Mouse (Mus musculus): ENCODE measurements at regions not wholly inside any gene's neighbourhood (a gene's known extent, or its start where the extent isn't known, plus 50 kb on each side); places are given as distances from the start of the nearest gene placed in this dataset.

DNA sequence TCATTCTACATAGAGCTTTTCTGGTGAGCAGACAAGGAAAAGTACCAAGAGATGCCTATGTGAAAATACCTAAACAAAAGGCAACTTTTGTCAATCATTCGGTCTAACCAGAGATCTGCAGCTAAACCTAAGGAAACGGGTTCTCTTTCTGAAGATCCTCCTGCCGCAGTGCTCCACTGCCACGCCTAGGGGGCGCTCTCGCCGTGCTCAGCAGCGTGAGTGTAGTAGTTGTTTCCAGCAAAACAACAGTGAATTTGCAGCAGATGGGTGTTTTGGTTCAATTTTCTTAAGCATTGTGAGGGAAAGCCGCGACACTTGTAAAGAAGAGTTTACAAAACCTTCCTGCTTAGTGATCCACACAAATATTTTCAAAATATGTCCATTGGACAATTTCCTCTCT is 331.4 kb upstream of the Onecut1 start:
- WGBS: 13% methylated on average over 10 of the region's 10 CpGs
- no peaks in the 10 kb centered on the region for H3K9me3 ChIP-seq
- H3K4me1 ChIP-seq: no peaks in the 10 kb centered on the region
- no peak overlapping the region for H3K27ac ChIP-seq
- no peaks in the 10 kb centered on the region for H3K36me3 ChIP-seq
- DNase-seq (ENCODE audit: low spot score): no peak
- H3K27me3 ChIP-seq (ENCODE audit: insufficient read depth, poor library complexity, severe bottlenecking): no peaks in the 10 kb centered on the region
- no peak overlapping the region for H3K4me3 ChIP-seq

DNA sequence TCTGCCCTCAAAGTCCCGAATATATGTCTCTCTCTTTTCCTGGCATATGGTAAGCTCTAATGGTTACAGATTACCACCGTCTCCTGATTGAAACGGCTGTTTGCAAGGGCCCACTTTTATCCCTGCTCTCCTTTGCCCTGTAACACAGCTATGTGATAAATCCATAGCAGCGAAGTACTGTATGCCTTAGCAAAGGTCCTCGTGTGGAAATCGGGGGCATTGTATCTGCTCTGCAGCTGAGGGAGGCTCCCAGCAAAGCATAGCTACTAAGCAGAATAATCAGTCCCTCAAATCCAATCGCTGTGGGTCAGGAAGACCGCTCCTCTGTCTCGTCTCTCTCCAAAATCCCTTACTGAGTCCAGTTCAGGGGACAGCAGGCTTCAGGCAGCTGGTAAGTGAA is 331.0 kb upstream of the Onecut1 start:
- H3K9me3 ChIP-seq: no peaks in the 10 kb centered on the region
- H3K27me3 ChIP-seq (ENCODE audit: insufficient read depth, poor library complexity, severe bottlenecking): no peaks in the 10 kb centered on the region
- H3K4me3 ChIP-seq: no peak overlapping the region
- no peaks in the 10 kb centered on the region for H3K36me3 ChIP-seq
- 63% methylated on average over 9 of the region's 9 CpGs for WGBS
- H3K4me1 ChIP-seq: no peaks in the 10 kb centered on the region
- DNase-seq (ENCODE audit: low spot score): no peak
- H3K27ac ChIP-seq: no peak overlapping the region

DNA sequence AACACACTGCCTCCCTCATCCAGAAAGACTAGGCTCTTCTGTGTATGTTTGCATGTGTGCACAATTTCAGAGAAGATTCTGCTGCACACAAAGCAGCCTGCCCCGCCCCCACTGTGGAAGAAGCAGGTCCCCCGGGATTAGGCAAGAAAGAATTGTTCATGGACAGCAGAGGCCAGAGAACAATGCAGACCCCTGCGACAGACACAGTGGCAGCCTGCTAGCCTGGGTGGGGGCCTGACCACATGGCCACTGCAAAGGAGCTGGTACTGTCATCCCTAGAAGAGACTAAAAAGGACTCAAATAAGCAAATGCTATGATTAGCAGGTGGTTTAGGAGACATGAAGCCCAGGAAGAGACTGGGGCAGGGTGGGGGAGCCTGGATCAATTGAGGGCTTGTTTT is 329.7 kb upstream of the Onecut1 start:
- Histone ChIP-seq H3K27ac (no peak overlapping the region), H3K27me3 (ENCODE audit: insufficient read depth, poor library complexity, severe bottlenecking) (no peaks in the 10 kb centered on the region), H3K4me1 (no peaks in the 10 kb centered on the region), H3K4me3 (no peak overlapping the region), H3K36me3 (no peaks in the 10 kb centered on the region), H3K9me3 (no peaks in the 10 kb centered on the region)
- 59% methylated on average over 3 of the region's 3 CpGs for WGBS
- no peak for DNase-seq (ENCODE audit: low spot score)

DNA sequence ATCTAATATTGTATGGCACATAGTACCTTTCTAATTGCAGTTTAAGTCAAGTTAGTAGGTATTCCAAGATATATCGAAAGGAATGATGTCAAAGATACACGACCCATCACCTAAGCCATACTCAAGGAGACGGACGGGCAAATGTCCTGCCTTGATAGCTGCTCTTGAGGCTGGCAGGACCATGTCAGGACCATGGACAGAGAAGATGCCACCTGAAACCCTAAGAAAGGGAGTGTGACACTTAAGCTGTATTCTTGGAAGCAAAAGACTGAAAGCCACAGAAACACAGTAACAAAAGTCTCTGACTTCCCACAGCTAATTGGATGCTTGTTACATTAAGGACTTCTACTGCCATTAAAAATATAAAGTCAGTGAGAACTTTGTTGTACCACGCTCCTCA is 326.7 kb upstream of the Onecut1 start:
- Histone ChIP-seq H3K4me1 (no peaks in the 10 kb centered on the region), H3K36me3 (no peaks in the 10 kb centered on the region), H3K9me3 (no peaks in the 10 kb centered on the region), H3K27ac (no peak overlapping the region), H3K27me3 (ENCODE audit: insufficient read depth, poor library complexity, severe bottlenecking) (no peaks in the 10 kb centered on the region), H3K4me3 (no peak overlapping the region)
- DNase-seq (ENCODE audit: low spot score): no peak
- WGBS: 59% methylated on average over 5 of the region's 5 CpGs

DNA sequence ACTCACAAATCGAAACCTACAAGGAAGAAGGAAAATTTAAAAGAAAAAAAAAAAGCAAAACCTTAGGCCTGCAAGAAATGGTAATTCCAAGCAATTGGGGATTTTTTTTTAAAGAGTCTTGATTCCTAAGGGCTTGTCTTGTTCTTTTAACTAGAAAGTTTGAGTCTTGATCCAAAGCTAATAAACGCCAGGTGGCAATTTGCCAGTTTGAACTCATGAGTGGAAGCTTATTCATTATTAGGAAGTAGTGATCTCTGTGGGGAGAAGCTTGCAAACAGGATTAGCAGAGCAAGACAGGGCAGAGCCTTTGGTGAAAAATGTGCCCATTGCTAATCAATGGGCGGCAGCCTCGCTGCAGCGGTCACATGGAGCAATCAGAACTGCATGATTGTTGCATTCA is 305.6 kb upstream of the Onecut1 start:
- WGBS: 82% methylated on average over 5 of the region's 5 CpGs
- Histone ChIP-seq H3K27me3 (ENCODE audit: insufficient read depth, poor library complexity, severe bottlenecking) (no peaks in the 10 kb centered on the region), H3K4me3 (no peak overlapping the region), H3K4me1 (no peaks in the 10 kb centered on the region), H3K36me3 (no peaks in the 10 kb centered on the region), H3K9me3 (no peaks in the 10 kb centered on the region), H3K27ac (no peak overlapping the region)
- DNase-seq (ENCODE audit: low spot score): no peak

DNA sequence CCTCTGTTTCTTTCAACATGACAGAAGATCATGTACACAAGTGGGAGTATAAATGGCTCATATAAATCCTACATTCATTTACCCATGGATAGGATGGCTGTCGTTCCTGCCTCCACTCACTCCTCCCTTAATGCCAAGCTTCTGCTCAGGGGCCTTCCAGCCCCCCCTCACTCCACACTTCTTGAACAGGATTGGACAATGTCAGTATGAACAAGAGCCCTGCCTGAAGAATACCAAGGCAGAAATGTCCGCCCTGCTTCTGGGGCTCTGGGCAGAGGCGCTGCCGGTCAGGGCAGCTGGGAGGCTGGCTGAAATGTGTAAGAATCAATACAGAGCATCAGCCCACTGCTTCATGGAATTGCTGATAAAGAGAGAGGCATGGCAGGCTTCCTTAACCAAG is 269.0 kb upstream of the Onecut1 start:
- Histone ChIP-seq H3K36me3 (no peaks in the 10 kb centered on the region), H3K4me3 (no peak overlapping the region), H3K9me3 (no peaks in the 10 kb centered on the region), H3K27ac (no peak overlapping the region), H3K4me1 (no peaks in the 10 kb centered on the region), H3K27me3 (ENCODE audit: insufficient read depth, poor library complexity, severe bottlenecking) (no peaks in the 10 kb centered on the region)
- WGBS: 88% methylated on average over 4 of the region's 4 CpGs
- DNase-seq (ENCODE audit: low spot score): no peak

DNA sequence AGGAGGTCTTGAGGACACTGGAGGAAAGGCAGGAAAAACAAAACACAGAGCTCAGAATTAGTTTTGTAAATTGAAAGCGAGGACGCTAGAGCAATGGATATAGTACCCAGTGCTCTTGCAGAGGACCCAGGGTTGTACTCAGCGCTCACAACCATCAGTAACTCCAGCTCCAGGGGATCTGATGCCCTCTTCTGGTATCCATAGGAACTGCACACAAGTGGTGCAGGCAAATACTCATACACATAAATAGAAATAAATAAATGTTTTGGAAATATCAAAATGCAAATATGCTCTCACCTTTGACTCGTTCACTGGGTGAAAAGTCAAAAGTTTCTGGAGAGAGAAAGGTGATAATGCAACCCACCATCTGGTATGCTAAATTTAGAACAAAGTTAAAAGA is 267.8 kb upstream of the Onecut1 start:
- Histone ChIP-seq H3K27ac (no peak overlapping the region), H3K27me3 (ENCODE audit: insufficient read depth, poor library complexity, severe bottlenecking) (no peaks in the 10 kb centered on the region), H3K4me1 (no peaks in the 10 kb centered on the region), H3K36me3 (no peaks in the 10 kb centered on the region), H3K9me3 (no peaks in the 10 kb centered on the region), H3K4me3 (no peak overlapping the region)
- DNase-seq (ENCODE audit: low spot score): no peak
- 81% methylated on average over 4 of the region's 4 CpGs for WGBS

DNA sequence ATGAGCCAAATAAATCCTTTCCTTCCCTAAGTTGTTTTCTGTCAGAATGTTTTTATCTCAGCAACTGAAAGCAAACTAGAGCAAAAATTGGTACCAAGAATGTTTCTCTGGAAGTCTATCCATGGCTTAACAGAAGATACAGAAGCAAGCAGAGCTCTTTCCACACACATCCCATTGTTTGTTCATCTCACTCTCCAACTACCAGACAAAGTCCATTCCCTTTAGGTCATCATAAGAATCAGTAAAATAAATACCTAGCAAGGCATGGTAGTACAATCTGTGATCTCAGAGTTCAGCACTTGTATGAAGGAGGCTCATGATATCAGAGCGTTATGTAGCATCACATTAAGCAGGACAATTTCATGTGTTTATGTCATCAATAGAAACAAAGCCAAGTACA is 257.3 kb upstream of the Onecut1 start:
- 91% methylated on average over 1 of the region's 1 CpGs for WGBS
- no peak overlapping the region for H3K27ac ChIP-seq
- no peaks in the 10 kb centered on the region for H3K9me3 ChIP-seq
- no peaks in the 10 kb centered on the region for H3K36me3 ChIP-seq
- H3K4me3 ChIP-seq: no peak overlapping the region
- no peaks in the 10 kb centered on the region for H3K27me3 ChIP-seq (ENCODE audit: insufficient read depth, poor library complexity, severe bottlenecking)
- H3K4me1 ChIP-seq: no peaks in the 10 kb centered on the region
- no peak for DNase-seq (ENCODE audit: low spot score)

DNA sequence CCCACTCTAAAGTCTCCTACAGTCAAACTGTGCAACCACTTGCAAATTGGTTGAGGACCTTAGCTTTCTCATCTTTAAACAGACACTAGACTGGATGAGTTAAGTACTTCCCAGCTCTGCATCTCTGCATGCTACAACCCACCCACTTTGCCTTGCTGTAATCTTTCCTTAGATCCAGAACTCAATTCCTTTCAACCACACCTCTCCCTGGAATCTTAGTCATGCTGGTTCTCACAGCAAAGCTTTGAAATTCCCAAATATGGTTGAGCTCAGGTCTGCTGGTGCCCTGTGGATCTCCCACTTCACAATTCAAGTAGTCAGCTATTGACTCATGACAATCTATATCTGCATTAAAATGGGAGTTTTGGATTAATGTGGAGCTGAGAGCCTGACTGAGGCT is 239.8 kb upstream of the Onecut1 start:
- DNase-seq (ENCODE audit: low spot score): no peak
- Histone ChIP-seq H3K4me3 (no peak overlapping the region), H3K36me3 (no peaks in the 10 kb centered on the region), H3K4me1 (no peaks in the 10 kb centered on the region), H3K27me3 (ENCODE audit: insufficient read depth, poor library complexity, severe bottlenecking) (no peaks in the 10 kb centered on the region), H3K9me3 (no peaks in the 10 kb centered on the region), H3K27ac (no peak overlapping the region)

DNA sequence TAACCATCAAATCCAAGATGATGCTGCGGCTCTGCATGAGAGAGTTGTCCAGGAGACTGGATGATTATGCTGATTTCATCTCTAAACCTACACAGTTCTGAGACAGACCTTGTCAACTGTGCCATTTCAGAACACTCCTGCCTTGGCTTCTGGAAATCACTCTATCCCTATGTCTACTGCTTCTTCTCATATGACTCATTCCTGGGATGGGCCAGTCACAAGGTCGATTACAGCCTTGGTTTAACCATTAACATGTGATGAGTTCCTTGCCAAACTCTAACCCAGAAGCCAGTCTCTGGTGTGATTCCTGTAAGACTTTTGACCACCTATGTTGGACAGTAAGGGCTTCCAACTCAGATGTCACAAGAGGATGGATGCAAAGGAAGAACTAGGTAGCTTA is 216.3 kb upstream of the Onecut1 start:
- Histone ChIP-seq H3K4me3 (no peak overlapping the region), H3K36me3 (no peaks in the 10 kb centered on the region), H3K4me1 (no peaks in the 10 kb centered on the region; the same call in 1 of the 2 replicates), H3K27me3 (ENCODE audit: insufficient read depth, poor library complexity, severe bottlenecking) (no peaks in the 10 kb centered on the region), H3K9me3 (no peaks in the 10 kb centered on the region), H3K27ac (no peak overlapping the region)
- no peak for DNase-seq (ENCODE audit: low spot score)
- 75% methylated on average over 2 of the region's 2 CpGs for WGBS

DNA sequence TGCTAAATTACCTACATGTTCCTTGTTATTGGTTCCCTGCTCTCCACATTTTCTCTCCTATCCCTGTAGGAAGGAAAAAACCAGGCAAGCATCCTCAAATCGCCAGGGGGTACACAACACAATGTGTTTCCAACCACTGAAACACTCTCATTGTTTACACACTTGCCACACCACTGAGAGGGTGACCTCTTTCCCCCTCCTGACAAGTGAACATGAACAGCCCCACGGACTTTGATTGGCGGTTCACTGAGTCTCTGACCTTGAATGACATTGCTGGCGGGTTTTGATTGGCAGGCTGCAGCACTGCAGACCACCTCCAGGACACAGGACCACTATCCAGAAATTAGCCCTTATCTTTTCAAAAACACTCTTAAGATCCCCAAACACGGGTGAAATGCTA is 211.7 kb upstream of the Onecut1 start:
- Histone ChIP-seq H3K4me1 (no peaks in the 10 kb centered on the region; the same call in 1 of the 2 replicates), H3K36me3 (no peaks in the 10 kb centered on the region), H3K27ac (no peak overlapping the region), H3K27me3 (ENCODE audit: insufficient read depth, poor library complexity, severe bottlenecking) (no peaks in the 10 kb centered on the region), H3K9me3 (no peaks in the 10 kb centered on the region), H3K4me3 (no peak overlapping the region)
- WGBS: 54% methylated on average over 5 of the region's 5 CpGs
- DNase-seq (ENCODE audit: low spot score): no peak

DNA sequence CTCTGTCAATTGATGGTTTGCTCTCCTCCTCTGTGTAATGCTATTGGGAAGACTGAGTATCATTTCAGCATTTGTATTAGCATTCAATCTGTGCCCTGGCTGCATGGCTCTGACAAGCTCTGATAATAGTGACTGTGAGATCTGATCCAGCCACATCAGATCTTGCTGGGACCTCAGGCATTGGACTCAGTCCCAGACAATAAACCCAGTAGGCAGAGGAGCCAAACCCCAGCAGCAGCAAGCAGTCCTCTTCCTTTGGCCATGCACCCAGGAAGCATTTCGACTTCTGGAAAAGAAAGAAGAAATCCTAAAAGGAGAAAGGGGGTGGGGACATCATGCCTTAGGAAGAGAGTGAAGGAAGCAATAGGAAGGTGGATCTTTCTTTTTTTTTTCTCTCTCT is 205.8 kb upstream of the Onecut1 start:
- Histone ChIP-seq H3K27ac (no peak overlapping the region), H3K4me3 (no peak overlapping the region), H3K4me1 (no peaks in the 10 kb centered on the region), H3K9me3 (no peaks in the 10 kb centered on the region), H3K36me3 (no peaks in the 10 kb centered on the region), H3K27me3 (ENCODE audit: insufficient read depth, poor library complexity, severe bottlenecking) (no peaks in the 10 kb centered on the region)
- no peak for DNase-seq (ENCODE audit: low spot score)
- 58% methylated on average over 1 of the region's 1 CpGs for WGBS

DNA sequence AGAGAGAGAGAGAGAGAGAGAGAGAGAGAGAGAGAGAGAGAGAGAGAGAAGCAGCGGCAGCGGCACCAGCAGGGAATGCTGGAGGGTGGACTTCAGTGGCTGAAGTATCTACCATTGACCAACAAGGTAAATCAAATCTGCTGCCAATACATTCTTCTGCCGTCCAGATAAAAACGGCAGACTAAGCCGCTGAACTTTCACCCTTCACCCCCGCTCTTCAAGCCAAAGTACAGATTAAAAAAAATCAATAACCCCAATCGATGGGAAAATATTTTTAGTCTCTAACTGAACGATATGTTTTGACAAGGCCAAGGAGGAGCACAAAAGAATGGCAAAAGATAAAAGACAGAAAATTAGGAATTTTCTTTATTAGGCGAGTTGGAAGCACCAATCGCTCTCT is 205.3 kb upstream of the Onecut1 start:
- Histone ChIP-seq H3K4me3 (no peak overlapping the region), H3K9me3 (no peaks in the 10 kb centered on the region), H3K4me1 (no peaks in the 10 kb centered on the region), H3K27me3 (ENCODE audit: insufficient read depth, poor library complexity, severe bottlenecking) (no peaks in the 10 kb centered on the region), H3K36me3 (no peaks in the 10 kb centered on the region), H3K27ac (no peak overlapping the region)
- WGBS: 81% methylated on average over 10 of the region's 10 CpGs
- no peak for DNase-seq (ENCODE audit: low spot score)

DNA sequence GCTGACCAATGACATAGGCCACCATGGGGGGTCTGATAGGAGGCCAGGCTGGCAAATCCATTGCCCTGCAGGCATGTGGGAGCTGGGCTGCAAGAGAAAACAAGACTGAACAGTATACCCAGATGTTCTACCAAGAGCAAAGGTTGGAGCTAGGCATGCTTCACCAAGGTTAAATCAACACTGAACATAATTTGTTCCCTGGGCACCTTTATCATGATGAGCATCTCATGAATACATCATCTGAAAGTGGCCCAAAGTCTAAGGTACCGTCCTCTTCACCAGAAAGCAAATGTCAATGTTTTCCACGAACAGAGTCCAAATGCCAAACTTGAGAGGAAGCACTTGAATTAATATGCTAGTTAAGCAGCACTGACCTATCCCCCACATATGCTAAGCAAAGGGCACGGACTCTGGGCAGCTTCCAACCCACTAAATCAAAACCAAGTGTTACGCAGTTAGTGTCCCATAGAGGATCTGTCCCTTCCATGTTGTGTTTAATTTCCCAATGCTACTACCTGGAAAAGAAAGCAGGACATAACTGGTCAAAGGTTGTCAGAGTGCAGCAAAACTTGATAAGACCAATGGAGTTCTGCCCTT is 190.3 kb upstream of the Onecut1 start:
- no peak for DNase-seq (ENCODE audit: low spot score)
- Histone ChIP-seq H3K36me3 (no peaks in the 10 kb centered on the region), H3K4me3 (no peak overlapping the region), H3K9me3 (no peaks in the 10 kb centered on the region), H3K4me1 (no peaks in the 10 kb centered on the region), H3K27ac (no peak overlapping the region), H3K27me3 (ENCODE audit: insufficient read depth, poor library complexity, severe bottlenecking) (no peaks in the 10 kb centered on the region)
- 80% methylated on average over 4 of the region's 4 CpGs for WGBS

All from heart, embryonic 10.5 days (tissue).